Mouse (Mus musculus) bone marrow macrophage, adult 2 months (primary cell): Measurements from ENCODE around the gene Fam57a.

Source experiments
- CTCF ChIP-seq: IDR thresholded peaks from 2 replicates; pipeline ENCODE4 v1.5.1; 2012; ENCODE audit warnings: low read depth, mild to moderate bottlenecking, low read length, moderate library complexity
- POLR2A ChIP-seq: IDR thresholded peaks from 2 replicates; pipeline ENCODE4 v1.6.1; 2012; ENCODE audit warnings: mild to moderate bottlenecking, low read depth, low read length, borderline replicate concordance

DNA sequence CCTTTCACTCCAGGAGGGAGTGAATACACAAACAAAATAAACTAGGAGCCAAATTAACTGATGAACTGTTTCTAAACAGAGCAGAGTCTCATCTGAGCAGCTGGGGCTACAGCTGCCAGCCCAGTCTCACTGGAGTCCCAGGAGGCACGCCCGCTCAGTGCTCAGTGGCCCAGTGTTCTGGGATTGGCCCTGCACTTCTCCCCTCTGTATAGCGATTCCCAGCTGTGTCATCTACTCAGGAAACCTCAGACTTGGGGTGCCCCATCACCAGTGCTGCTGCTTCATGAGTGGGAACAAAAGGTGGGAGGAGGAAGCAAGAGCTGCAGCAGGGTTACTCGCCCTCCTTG is 74.4 kb downstream of the Fam57a start:
- no peak for TF ChIP-seq POLR2A
- no peak for TF ChIP-seq CTCF
